Mouse (Mus musculus) lung, embryonic 16.5 days (tissue): ENCODE results near the gene Ccdc106. TPM values are rescaled to one million over a fixed set of nuclear protein-coding genes. Genes with fewer than 3 reads are reported as not detected.

Experiments used
- polyA plus RNA-seq: library from polyadenylated mRNA; unstranded; fragments of >200 nt; fragmentation: Nextera tagmentation; extraction: Ambion mirVana; gene quantifications from 2 replicates; pipeline ENCODE4 v1.2.1, GENCODE M21; 2015

Gene Ccdc106
- polyA plus RNA-seq, 1 experiment from 2014 or later: 5.5 TPM

Other genes with a start within 250 kb of the Ccdc106 start
- not detected in 2 replicates for gene Fam71e2, start 249.3 kb upstream of the Ccdc106 start, polyA plus RNA-seq
- 0.18 and 0.19 TPM in 2 replicates for gene Il11, start 237.7 kb upstream of the Ccdc106 start, polyA plus RNA-seq
- gene Tmem190, start 237.6 kb upstream of the Ccdc106 start, polyA plus RNA-seq: 0.34 and 0.48 TPM in 2 replicates
- 14.7 and 17.9 TPM in 2 replicates for gene Tmem238, start 230.9 kb upstream of the Ccdc106 start, polyA plus RNA-seq
- gene Rpl28, start 227.7 kb upstream of the Ccdc106 start, polyA plus RNA-seq: 337 and 342 TPM in 2 replicates
- 355 and 372 TPM in 2 replicates for gene Ube2s, start 208.0 kb upstream of the Ccdc106 start, polyA plus RNA-seq
- gene Shisa7, start 175.9 kb upstream of the Ccdc106 start, polyA plus RNA-seq: 0.99 and 1.2 TPM in 2 replicates
- gene Isoc2b, start 150.3 kb upstream of the Ccdc106 start, polyA plus RNA-seq: 14.1 and 15.7 TPM in 2 replicates
- gene Isoc2a, start 143.4 kb upstream of the Ccdc106 start, polyA plus RNA-seq: 0.87 and 1.3 TPM in 2 replicates
- 0.21 TPM in 1 of 2 replicates, not detected in the other for gene Gm36210, start 114.0 kb upstream of the Ccdc106 start, polyA plus RNA-seq
- 3.4 and 3.7 TPM in 2 replicates for gene Zfp628, start 105.3 kb upstream of the Ccdc106 start, polyA plus RNA-seq
- 2.5 and 2.7 TPM in 2 replicates for gene Nat14, start 98.5 kb upstream of the Ccdc106 start, polyA plus RNA-seq
- 2.1 and 2.4 TPM in 2 replicates for gene Ssc5d, start 94.8 kb upstream of the Ccdc106 start, polyA plus RNA-seq
- 0.85 and 1.0 TPM in 2 replicates for gene Sbk2, start 56.1 kb upstream of the Ccdc106 start, polyA plus RNA-seq
- 0.72 and 1.0 TPM in 2 replicates for gene Sbk3, start 49.4 kb upstream of the Ccdc106 start, polyA plus RNA-seq
- gene Zfp579, start 24.4 kb upstream of the Ccdc106 start, polyA plus RNA-seq: 32.3 and 35.0 TPM in 2 replicates
- gene Zfp524, start 6.1 kb upstream of the Ccdc106 start, polyA plus RNA-seq: 19.3 and 21.4 TPM in 2 replicates
- 33.1 and 34.5 TPM in 2 replicates for gene Fiz1, start 5.9 kb upstream of the Ccdc106 start, polyA plus RNA-seq
- gene Gm44973, start 5.1 kb upstream of the Ccdc106 start, polyA plus RNA-seq: 1.2 and 1.3 TPM in 2 replicates
- 5.5 and 5.7 TPM in 2 replicates for gene Zfp865, start 177 bp upstream of the Ccdc106 start, polyA plus RNA-seq
- gene 4632433K11Rik, start 13.6 kb downstream of the Ccdc106 start, polyA plus RNA-seq: not detected in 2 replicates
- 4.9 and 7.0 TPM in 2 replicates for gene Zfp784, start 17.9 kb downstream of the Ccdc106 start, polyA plus RNA-seq
- gene Zfp580, start 31.0 kb downstream of the Ccdc106 start, polyA plus RNA-seq: 26.7 and 27.0 TPM in 2 replicates
- 109 and 110 TPM in 2 replicates for gene U2af2, start 41.6 kb downstream of the Ccdc106 start, polyA plus RNA-seq
- gene Epn1, start 59.7 kb downstream of the Ccdc106 start, polyA plus RNA-seq: 53.8 and 54.8 TPM in 2 replicates
- not detected in 2 replicates for gene Rfpl4, start 96.4 kb downstream of the Ccdc106 start, polyA plus RNA-seq
- gene Rasl2-9, start 105.4 kb downstream of the Ccdc106 start, polyA plus RNA-seq: 0.43 and 0.51 TPM in 2 replicates
- gene Vmn1r55, start 129.1 kb downstream of the Ccdc106 start, polyA plus RNA-seq: not detected in 2 replicates
- gene Vmn1r56, start 176.2 kb downstream of the Ccdc106 start, polyA plus RNA-seq: not detected in 2 replicates
- not detected in 2 replicates for gene Vmn1r57, start 197.9 kb downstream of the Ccdc106 start, polyA plus RNA-seq